Mouse (Mus musculus): ENCODE measurements around the gene Olfr1278.
"Not testable (repeated sequence)": the region's sequence is repeated elsewhere in the genome, so short reads cannot be mapped to it uniquely, and the experiment has no call there.

The Olfr1278 gene

DNA sequence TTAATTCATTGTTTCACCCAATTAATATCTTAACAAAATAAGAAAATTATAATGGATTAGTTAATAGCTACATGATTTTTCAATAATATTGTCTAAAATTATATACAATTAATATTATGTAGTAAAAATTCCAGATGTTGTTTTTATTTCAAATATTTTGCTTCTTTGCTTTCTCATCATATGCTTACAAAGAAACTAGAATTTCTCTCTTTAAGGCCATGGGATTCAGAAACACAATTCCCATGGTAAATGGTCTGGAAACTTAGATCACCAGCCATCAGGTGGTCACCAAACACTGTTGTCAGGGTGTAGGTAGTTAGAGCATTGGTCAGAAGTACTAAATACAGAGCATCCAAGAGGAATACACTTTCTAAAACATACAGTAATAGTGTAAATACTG is at the start of gene Olfr1278:
Gene Olfr1278 (plus strand): TSS at position 301 of the 400 bp plus-strand sequence.
- DNase-seq (ENCODE audit: low read depth, low spot score) = no peak

DNA sequence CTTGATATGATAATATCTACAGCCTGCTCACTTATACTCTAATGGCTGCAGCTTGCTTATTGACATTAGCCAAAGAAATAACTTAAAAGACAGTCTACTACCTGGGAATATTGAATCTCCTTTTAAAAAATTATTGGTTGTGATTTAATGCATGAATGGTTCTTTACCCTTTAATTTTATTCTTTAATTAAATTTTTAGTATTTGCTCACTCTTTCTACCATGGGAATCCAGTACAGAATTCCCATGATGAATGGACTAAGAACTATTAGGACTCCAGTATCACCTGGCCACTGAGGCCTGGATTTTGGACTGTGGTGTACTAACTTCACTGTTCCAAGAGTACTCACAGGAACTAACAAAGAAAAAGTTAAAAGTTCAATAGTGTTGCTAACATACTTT is 35.7 kb upstream of the Olfr1278 start, which contains the start of gene Olfr1276:
Gene Olfr1276 (plus strand): TSS at position 301 of the 400 bp plus-strand sequence.
- DNase-seq (ENCODE audit: low read depth, low spot score) = no peak

- no peak for DNase-seq (ENCODE audit: low read depth, low spot score)
Measured at GRCm38 (mm10) chr2:111274006-111274405, 15.9 kb upstream of the Olfr1278 start, which contains the start of gene Olfr1277. Gene Olfr1277 (minus strand): TSS chr2:111274106.

DNA sequence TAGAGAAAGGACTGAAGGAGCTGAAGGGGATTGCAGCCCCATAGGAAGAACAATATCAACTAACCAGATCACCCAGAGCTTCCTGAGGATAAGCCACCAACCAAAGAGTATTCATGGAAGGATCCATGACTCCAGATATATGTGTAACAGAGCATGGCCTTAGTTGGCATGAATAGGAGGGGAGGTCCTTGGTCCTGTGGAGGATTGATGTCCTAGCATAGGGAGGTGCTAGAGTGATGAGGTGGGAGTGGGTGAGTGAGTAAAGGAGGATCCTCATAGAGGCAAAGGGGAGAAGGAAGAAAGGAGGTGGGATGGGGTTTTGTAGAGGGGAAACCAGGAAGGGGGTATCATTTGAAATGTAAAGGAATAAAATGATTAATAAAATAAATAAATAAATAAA is 8.6 kb downstream of the Olfr1278 start:
- no peak for DNase-seq (ENCODE audit: low read depth, low spot score)

DNA sequence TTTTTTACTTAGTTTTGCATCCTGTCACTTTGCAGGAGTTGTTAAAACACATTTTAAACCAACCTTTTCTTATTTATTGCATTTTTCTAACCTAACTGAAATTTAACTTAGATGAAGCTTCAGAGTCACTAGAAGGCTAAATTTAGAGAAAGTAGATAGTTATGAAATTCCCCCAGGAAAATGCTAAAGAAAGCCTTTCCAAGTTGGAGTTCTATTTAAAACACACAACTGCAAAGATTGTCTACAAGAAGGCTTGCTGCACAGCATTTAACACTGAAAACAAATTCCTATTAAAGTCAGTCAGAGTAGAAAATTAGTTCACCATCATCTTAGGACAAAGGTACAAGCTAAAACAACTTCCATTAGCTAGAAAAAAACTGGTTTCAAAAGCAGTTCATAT is 10.4 kb downstream of the Olfr1278 start, which contains the start of gene Olfr1279:
Gene Olfr1279 (plus strand): TSS at position 262 of the 400 bp plus-strand sequence.
- DNase-seq (ENCODE audit: low read depth, low spot score) = no peak

GRCm38 (mm10) chr2:111313717-111314116 is 23.8 kb downstream of the Olfr1278 start, which contains the start of gene Olfr1280:
Gene Olfr1280 (plus strand): TSS chr2:111314017.
- DNase-seq (ENCODE audit: low read depth, low spot score) = no peak

- no peak for DNase-seq (ENCODE audit: low read depth, low spot score)
Measured at GRCm38 (mm10) chr2:111326220-111326619, 36.3 kb downstream of the Olfr1278 start, which contains the start of gene Olfr1281. Gene Olfr1281 (plus strand): TSS chr2:111326520.

DNA sequence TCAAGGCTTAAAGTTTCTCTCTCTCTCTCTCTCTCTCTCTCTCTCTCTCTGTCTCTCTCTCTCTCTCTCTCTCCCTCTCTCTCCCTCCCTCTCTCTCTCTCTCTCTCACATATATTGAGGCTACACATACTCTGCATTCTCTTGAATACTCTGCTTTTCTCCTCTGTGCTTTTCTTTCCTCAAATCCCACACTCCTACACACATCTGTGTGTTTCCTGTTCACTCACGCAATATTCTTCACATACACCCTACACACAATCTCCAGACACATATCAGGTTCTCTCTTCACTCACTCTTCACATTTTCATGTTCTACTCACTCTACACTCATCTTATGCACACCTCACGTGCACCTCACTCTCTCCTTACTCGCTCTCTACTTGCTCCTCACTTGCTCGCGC is 43.8 kb downstream of the Olfr1278 start:
- DNase-seq (ENCODE audit: low read depth, low spot score) = not testable (repeated sequence)

GRCm38 (mm10) chr2:111335976-111336375 is 46.0 kb downstream of the Olfr1278 start, which contains the start of gene Olfr1282:
Gene Olfr1282 (minus strand): TSS chr2:111336076.
- no peak for DNase-seq (ENCODE audit: low read depth, low spot score)

Data from embryo, embryonic 11.5 days (tissue).